Mouse (Mus musculus) erythroblast, embryonic 14.5 days (primary cell): ENCODE results near the gene Ccrl2.

Experiments used
- GATA1 ChIP-seq: IDR thresholded peaks from 2 replicates; pipeline ENCODE4 v1.6.1; 2012; ENCODE audit warnings: low read length, inconsistent platforms, mixed read lengths
- TAL1 ChIP-seq: IDR thresholded peaks from 3 replicates; pipeline ENCODE4 v1.6.1; 2012; ENCODE audit warnings: low read length, inconsistent platforms, mixed read lengths

DNA sequence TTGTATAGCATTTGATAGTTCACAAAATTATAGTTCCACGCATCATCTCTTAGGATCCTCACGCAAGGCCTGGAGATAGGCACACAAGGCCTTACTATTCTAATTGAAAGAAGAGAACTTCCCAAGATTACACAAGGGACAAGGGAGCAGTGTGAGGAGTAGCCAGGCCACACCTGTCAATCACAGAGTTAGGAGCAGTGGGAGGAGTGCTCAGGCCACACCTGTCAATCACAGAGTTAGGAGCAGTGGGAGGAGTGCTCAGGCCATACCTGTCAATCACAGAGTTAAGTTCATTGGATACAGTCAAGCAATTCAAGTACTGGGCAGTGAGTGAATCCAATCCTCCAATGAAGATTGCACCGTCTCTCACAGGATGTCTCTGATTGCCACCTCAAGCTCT is 43.1 kb upstream of the Ccrl2 start:
- TF ChIP-seq GATA1, result no peak
- TF ChIP-seq TAL1, result no peak
